Mouse (Mus musculus) kidney, postnatal 0 days (tissue): ENCODE results near the gene Oca2. TPM values are rescaled to one million over a fixed set of nuclear protein-coding genes. Genes with fewer than 3 reads are reported as not detected.

Source experiments
- ATAC-seq: fragments of 200-750 bp; cut with Nextera tagmentation; replicated peaks from 2 replicates; pipeline ENCODE4 v1.8.0; 2017; ENCODE audit warnings: low read depth, moderate number of reproducible peaks, moderate TSS enrichment, moderate library complexity; ENCODE audit not compliant: low FRiP score
- DNase-seq: peaks from one replicate; pipeline ENCODE4 v3.0.0-alpha.2; 2016; ENCODE audit warnings: low spot score
- H3K27ac ChIP-seq: fragments of 300-500 bp; sonication (generic); 2 replicates; pipeline ENCODE4 v1.5.1; 2014; ENCODE audit warnings: mild to moderate bottlenecking
- H3K27me3 ChIP-seq: fragments of 300-500 bp; sonication (generic); 2 replicates; pipeline ENCODE4 v1.6.1; 2014; ENCODE audit warnings: low read length, mixed read lengths; ENCODE audit not compliant: insufficient read depth
- H3K36me3 ChIP-seq: fragments of 300-500 bp; sonication (generic); 2 replicates; pipeline ENCODE4 v1.6.1; 2014; ENCODE audit warnings: low read length, mixed read lengths; ENCODE audit not compliant: insufficient read depth
- H3K4me1 ChIP-seq: fragments of 300-500 bp; sonication (generic); replicated peaks from 2 replicates; pipeline ENCODE4 v1.6.1; 2014; ENCODE audit warnings: antibody characterized with exemption, low read length, mixed read lengths; ENCODE audit not compliant: insufficient read depth
- H3K4me2 ChIP-seq: fragments of 300-500 bp; sonication (generic); 2 replicates; pipeline ENCODE4 v1.6.1; 2014; ENCODE audit warnings: mild to moderate bottlenecking, low read length, moderate library complexity, mixed read lengths
- H3K4me3 ChIP-seq: fragments of 300-500 bp; sonication (generic); replicated peaks from 2 replicates; pipeline ENCODE4 v1.5.1; 2014; ENCODE audit warnings: low read depth, low read length
- H3K9ac ChIP-seq: fragments of 300-500 bp; sonication (generic); 2 replicates; pipeline ENCODE4 v1.6.1; 2014; ENCODE audit warnings: low read depth, low read length
- H3K9me3 ChIP-seq: fragments of 300-500 bp; sonication (generic); replicated peaks from 2 replicates; pipeline ENCODE4 v1.6.1; 2016; ENCODE audit warnings: low read length, inconsistent platforms, mixed read lengths
- CTCF ChIP-seq: IDR thresholded peaks from 2 replicates; pipeline ENCODE4 v1.5.1; 2016; ENCODE audit warnings: antibody characterized with exemption, low read depth, mild to moderate bottlenecking, moderate library complexity
- WGBS: fragments of 180-500 bp; shearing (Covaris S2); extraction: QIAGEN DNeasy Blood & Tissue Kit; methylation state at CpG from one replicate; pipeline ENCODE4 v1.1.7; 2014; 5-methylcytosine and 5-hydroxymethylcytosine counted together
- polyA plus RNA-seq: library from polyadenylated mRNA; unstranded; fragments of >200 nt; fragmentation: Nextera tagmentation; extraction: Ambion mirVana; gene quantifications from 2 replicates; pipeline ENCODE4 v1.2.1, GENCODE M21; 2015

Gene Oca2
- polyA plus RNA-seq, 1 experiment from 2014 or later = 0.09 TPM

- Histone ChIP-seq H3K27me3 (no peaks in the 10 kb centered on the region), H3K9me3 (no peaks in the 10 kb centered on the region), H3K27ac (no peak overlapping the region), H3K4me3 (no peak overlapping the region), H3K4me2 (no peak overlapping the region), H3K9ac (no peak overlapping the region), H3K36me3 (no peaks in the 10 kb centered on the region), H3K4me1 (no peaks in the 10 kb centered on the region)
- no peak for TF ChIP-seq CTCF
- ATAC-seq = no peak
- 70% methylated on average over 2 of the region's 2 CpGs for WGBS
- DNase-seq = no peak
Measured at GRCm38 (mm10) chr7:56421946-56422345, 182.4 kb downstream of the Oca2 start.

GRCm38 (mm10) chr7:56423548-56423947 lies 184.0 kb downstream of the Oca2 start:
- H3K36me3 ChIP-seq = no peaks in the 10 kb centered on the region
- 80% methylated on average over 2 of the region's 2 CpGs for WGBS
- no peak overlapping the region for H3K4me2 ChIP-seq
- ATAC-seq (no peak), DNase-seq (no peak)
- H3K27ac ChIP-seq = no peak overlapping the region
- H3K9ac ChIP-seq = no peak overlapping the region
- no peaks in the 10 kb centered on the region for H3K27me3 ChIP-seq
- H3K9me3 ChIP-seq = no peaks in the 10 kb centered on the region
- no peak for TF ChIP-seq CTCF
- no peak overlapping the region for H3K4me3 ChIP-seq
- H3K4me1 ChIP-seq = no peaks in the 10 kb centered on the region

GRCm38 (mm10) chr7:56460814-56461520 lies 221.4 kb downstream of the Oca2 start:
- Histone ChIP-seq H3K4me3 (no peak overlapping the region), H3K27ac (no peak overlapping the region), H3K4me2 (no peak overlapping the region), H3K36me3 (no peaks in the 10 kb centered on the region), H3K9me3 (no peaks in the 10 kb centered on the region), H3K27me3 (no peaks in the 10 kb centered on the region), H3K9ac (no peak overlapping the region), H3K4me1 (no peaks in the 10 kb centered on the region)
- 74% methylated on average over 4 of the region's 4 CpGs for WGBS
- DNase-seq = no peak
- no peak for ATAC-seq
- TF ChIP-seq CTCF = peak; percentile 46; the same call in 1 of the 2 replicates

DNA sequence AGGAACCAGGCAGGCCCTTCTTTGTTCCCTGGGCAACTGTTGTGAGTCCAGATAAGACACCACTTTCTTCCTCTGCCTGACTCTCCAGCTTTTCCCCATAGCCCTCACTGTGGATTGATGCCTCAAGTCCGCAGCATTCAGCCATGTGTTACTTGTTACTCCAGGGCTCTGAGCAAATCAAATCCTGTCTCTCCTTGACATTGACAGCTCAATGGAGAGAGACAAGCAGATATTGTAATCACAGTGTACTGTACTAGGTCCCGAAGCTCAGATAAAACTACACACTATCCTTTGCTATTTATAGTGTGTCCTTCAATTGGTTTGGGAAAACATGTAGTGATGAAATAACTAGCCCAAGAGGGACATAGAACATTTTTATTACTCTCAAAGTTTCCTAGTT lies 258.7 kb downstream of the Oca2 start:
- Histone ChIP-seq H3K27ac (no peak overlapping the region), H3K9ac (no peak overlapping the region), H3K36me3 (no peaks in the 10 kb centered on the region), H3K4me3 (no peak overlapping the region), H3K9me3 (no peaks in the 10 kb centered on the region), H3K4me2 (no peak overlapping the region), H3K27me3 (no peaks in the 10 kb centered on the region), H3K4me1 (no peaks in the 10 kb centered on the region)
- no peak for TF ChIP-seq CTCF
- DNase-seq = no peak
- WGBS = 64% methylated on average over 2 of the region's 2 CpGs
- no peak for ATAC-seq

- Histone ChIP-seq H3K9me3 (no peaks in the 10 kb centered on the region), H3K4me1 (no peaks in the 10 kb centered on the region), H3K27ac (no peak overlapping the region), H3K4me2 (no peak overlapping the region), H3K27me3 (no peaks in the 10 kb centered on the region), H3K36me3 (no peaks in the 10 kb centered on the region), H3K4me3 (no peak overlapping the region), H3K9ac (no peak overlapping the region)
- WGBS = 59% methylated on average over 2 of the region's 2 CpGs
- no peak for DNase-seq
- ATAC-seq = no peak
- TF ChIP-seq CTCF = no peak
Measured at GRCm38 (mm10) chr7:56499319-56499718, 259.8 kb downstream of the Oca2 start.

DNA sequence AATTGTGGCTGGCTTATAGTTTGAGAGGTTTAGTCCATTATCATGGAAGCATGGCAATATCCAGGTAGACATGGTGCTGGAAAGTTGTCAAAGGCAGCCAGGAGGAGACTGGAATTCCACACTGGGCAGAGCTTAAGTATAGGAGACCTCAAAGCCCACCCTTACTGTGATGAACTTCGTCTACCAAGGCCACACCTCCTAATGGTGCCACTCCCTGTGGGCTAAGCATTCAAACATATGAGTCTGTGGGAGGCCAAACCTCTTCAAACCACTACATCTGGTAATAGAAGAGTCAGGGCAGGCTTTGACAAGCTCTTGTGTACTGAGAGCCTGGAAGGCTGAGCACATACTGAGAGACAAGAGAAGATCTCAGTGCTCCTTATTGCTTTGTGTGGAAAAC lies 260.2 kb downstream of the Oca2 start:
- DNase-seq (no peak), ATAC-seq (no peak)
- no peak overlapping the region for H3K27ac ChIP-seq
- H3K27me3 ChIP-seq = no peaks in the 10 kb centered on the region
- no peaks in the 10 kb centered on the region for H3K36me3 ChIP-seq
- no peaks in the 10 kb centered on the region for H3K4me1 ChIP-seq
- WGBS = 52% methylated on average over 1 of the region's 1 CpGs
- H3K4me3 ChIP-seq = no peak overlapping the region
- TF ChIP-seq CTCF = no peak
- H3K9ac ChIP-seq = no peak overlapping the region
- H3K9me3 ChIP-seq = no peaks in the 10 kb centered on the region
- no peak overlapping the region for H3K4me2 ChIP-seq

DNA sequence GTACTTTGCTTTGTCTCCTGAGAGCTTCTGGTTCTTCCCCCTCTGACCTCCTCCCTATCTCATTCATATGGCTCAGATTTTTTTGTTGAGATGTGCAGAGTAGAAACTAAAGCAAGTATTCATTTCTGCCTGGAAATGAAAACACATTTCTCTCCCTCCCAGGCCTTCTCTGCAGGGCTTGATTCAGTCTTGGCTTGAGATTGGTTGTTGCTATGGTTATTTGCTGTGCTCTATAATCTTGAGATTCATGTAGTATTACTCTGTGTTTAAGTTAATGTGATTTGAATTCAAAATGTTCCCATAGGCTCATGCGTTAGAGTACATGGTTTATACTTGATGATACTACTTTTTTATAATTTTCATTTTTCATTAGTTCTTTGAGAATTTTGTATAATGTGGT lies 260.9 kb downstream of the Oca2 start:
- H3K4me1 ChIP-seq = no peaks in the 10 kb centered on the region
- no peak for TF ChIP-seq CTCF

More for the DNA sequence above, 260.9 kb downstream of the Oca2 start:
- Histone ChIP-seq H3K27ac (no peak overlapping the region), H3K4me3 (no peak overlapping the region), H3K9ac (no peak overlapping the region), H3K27me3 (no peaks in the 10 kb centered on the region), H3K9me3 (no peaks in the 10 kb centered on the region), H3K36me3 (no peaks in the 10 kb centered on the region), H3K4me2 (no peak overlapping the region)
- 95% methylated on average over 1 of the region's 1 CpGs for WGBS
- ATAC-seq (no peak), DNase-seq (no peak)
